Mouse (Mus musculus): ENCODE data around the gene Zfp830. TPM values are rescaled to one million over a fixed set of nuclear protein-coding genes. Genes with fewer than 3 reads are reported as not detected.

The Zfp830 gene
- polyA plus RNA-seq, 1 experiment from 2014 or later = 36.9 TPM

GRCm38 (mm10) chr11:82780134-82780533 lies 16.0 kb downstream of the Zfp830 start:
- H3K27ac ChIP-seq = peak overlapping the region; percentile 99
- peak overlapping the region; percentile 96 for H3K4me3 ChIP-seq

GRCm38 (mm10) chr11:82780983-82781903 lies 17.1 kb downstream of the Zfp830 start, which contains the start of gene Lig3:
Lig3 (plus strand) TSS chr11:82781108.
- Histone ChIP-seq H3K27me3 (ENCODE audit: poor library complexity, severe bottlenecking) (no peaks in the 10 kb centered on the region), H3K9me3 (no peaks in the 10 kb centered on the region), H3K36me3 (replicated peaks) (peaks cover 33% of the 10 kb centered on the region), H3K4me1 (peaks cover 33% of the 10 kb centered on the region), H3K27ac (peak within 1 kb of the TSS; percentile 99), H3K4me3 (peak within 1 kb of the TSS; percentile 96)
- DNase-seq (ENCODE audit: extremely low spot score, low spot score) = peak; percentile 91
- WGBS = under 1% methylated on average over 82 of the region's 90 CpGs

More at GRCm38 (mm10) chr11:82780134-82780533, 16.0 kb downstream of the Zfp830 start:
- H3K36me3 ChIP-seq (replicated peaks) = peaks cover 22% of the 10 kb centered on the region
- H3K9me3 ChIP-seq = no peaks in the 10 kb centered on the region
- WGBS = 65% methylated on average over 5 of the region's 5 CpGs
- H3K4me1 ChIP-seq = peaks cover 33% of the 10 kb centered on the region
- DNase-seq (ENCODE audit: extremely low spot score, low spot score) = no peak
- H3K27me3 ChIP-seq (ENCODE audit: poor library complexity, severe bottlenecking) = no peaks in the 10 kb centered on the region

GRCm38 (mm10) chr11:82782197-82782596 lies 18.1 kb downstream of the Zfp830 start:
- peaks cover 42% of the 10 kb centered on the region for H3K36me3 ChIP-seq (replicated peaks)
- DNase-seq (ENCODE audit: extremely low spot score, low spot score) = no peak
- WGBS = 54% methylated on average over 6 of the region's 6 CpGs
- H3K27ac ChIP-seq = peak overlapping the region; percentile 99
- H3K4me3 ChIP-seq = peak overlapping the region; percentile 96
- H3K9me3 ChIP-seq = no peaks in the 10 kb centered on the region
- H3K27me3 ChIP-seq (ENCODE audit: poor library complexity, severe bottlenecking) = no peaks in the 10 kb centered on the region
- peaks cover 33% of the 10 kb centered on the region for H3K4me1 ChIP-seq

- H3K27ac ChIP-seq = no peak overlapping the region
- H3K36me3 ChIP-seq (replicated peaks) = peaks cover 55% of the 10 kb centered on the region
- peaks cover 33% of the 10 kb centered on the region for H3K4me1 ChIP-seq
- H3K9me3 ChIP-seq = no peaks in the 10 kb centered on the region
- H3K27me3 ChIP-seq (ENCODE audit: poor library complexity, severe bottlenecking) = no peaks in the 10 kb centered on the region
- H3K4me3 ChIP-seq = no peak overlapping the region
- 94% methylated on average over 11 of the region's 11 CpGs for WGBS
- DNase-seq (ENCODE audit: extremely low spot score, low spot score) = no peak
These were observed 19.3 kb downstream of the Zfp830 start for GRCm38 (mm10) chr11:82783453-82783852.

GRCm38 (mm10) chr11:82806656-82807055 lies 42.5 kb downstream of the Zfp830 start:
- Histone ChIP-seq H3K27me3 (ENCODE audit: poor library complexity, severe bottlenecking) (no peaks in the 10 kb centered on the region), H3K4me1 (0 out of 2 replicates have a peak, but pooled peaks cover 1% of the 10 kb centered on the region), H3K9me3 (no peaks in the 10 kb centered on the region), H3K36me3 (replicated peaks) (peaks cover 34% of the 10 kb centered on the region), H3K27ac (no peak overlapping the region), H3K4me3 (no peak overlapping the region)
- no peak for DNase-seq (ENCODE audit: extremely low spot score, low spot score)
- WGBS = 88% methylated on average over 3 of the region's 3 CpGs

- Histone ChIP-seq H3K27me3 (ENCODE audit: poor library complexity, severe bottlenecking) (no peaks in the 10 kb centered on the region), H3K4me3 (no peak overlapping the region), H3K9me3 (no peaks in the 10 kb centered on the region), H3K36me3 (replicated peaks) (peaks cover 27% of the 10 kb centered on the region), H3K4me1 (peaks cover 7% of the 10 kb centered on the region; the same call in 1 of the 2 replicates), H3K27ac (no peak overlapping the region)
- WGBS = 84% methylated on average over 3 of the region's 3 CpGs
- no peak for DNase-seq (ENCODE audit: extremely low spot score, low spot score)
These were observed 43.2 kb downstream of the Zfp830 start for GRCm38 (mm10) chr11:82807370-82807769.

- Histone ChIP-seq H3K36me3 (replicated peaks) (peaks cover 16% of the 10 kb centered on the region), H3K27ac (no peak overlapping the region), H3K9me3 (no peaks in the 10 kb centered on the region), H3K4me3 (no peak overlapping the region), H3K27me3 (ENCODE audit: poor library complexity, severe bottlenecking) (no peaks in the 10 kb centered on the region), H3K4me1 (peaks cover 16% of the 10 kb centered on the region)
- no peak for DNase-seq (ENCODE audit: extremely low spot score, low spot score)
- 93% methylated on average over 5 of the region's 5 CpGs for WGBS
These were observed 44.3 kb downstream of the Zfp830 start for GRCm38 (mm10) chr11:82808485-82808884.

Other genes starting within 250 kb of the Zfp830 start
- gene Cct6b, start within 50 bp of the Zfp830 start, polyA plus RNA-seq (2016; fragmentation: Nextera tagmentation; extraction: Ambion mirVana) = 0.31 and 0.33 TPM in 2 replicates
- gene Lig3, start 16.8 kb downstream of the Zfp830 start, polyA plus RNA-seq (2016; fragmentation: Nextera tagmentation; extraction: Ambion mirVana) = 50.3 and 51.4 TPM in 2 replicates
- gene Rffl, start 106.9 kb downstream of the Zfp830 start, polyA plus RNA-seq (2016; fragmentation: Nextera tagmentation; extraction: Ambion mirVana) = 8.8 and 9.5 TPM in 2 replicates
- 15.3 and 18.0 TPM in 2 replicates for gene Rad51d, start 126.3 kb downstream of the Zfp830 start, polyA plus RNA-seq (2016; fragmentation: Nextera tagmentation; extraction: Ambion mirVana)
- gene Fndc8, start 127.8 kb downstream of the Zfp830 start, polyA plus RNA-seq (2016; fragmentation: Nextera tagmentation; extraction: Ambion mirVana) = 0.18 and 0.22 TPM in 2 replicates
- 49.8 and 52.1 TPM in 2 replicates for gene Nle1, start 144.1 kb downstream of the Zfp830 start, polyA plus RNA-seq (2016; fragmentation: Nextera tagmentation; extraction: Ambion mirVana)
- gene Unc45b, start 146.2 kb downstream of the Zfp830 start, polyA plus RNA-seq (2016; fragmentation: Nextera tagmentation; extraction: Ambion mirVana) = 0.23 and 0.31 TPM in 2 replicates
- 0.31 and 0.38 TPM in 2 replicates for gene Slfn5, start 187.0 kb downstream of the Zfp830 start, polyA plus RNA-seq (2016; fragmentation: Nextera tagmentation; extraction: Ambion mirVana)
- 9.4 and 10.3 TPM in 2 replicates for gene Slfn9, start 227.5 kb downstream of the Zfp830 start, polyA plus RNA-seq (2016; fragmentation: Nextera tagmentation; extraction: Ambion mirVana)